ENCODE assay signal across 29 mouse cellular contexts in the genomic region with DNA sequence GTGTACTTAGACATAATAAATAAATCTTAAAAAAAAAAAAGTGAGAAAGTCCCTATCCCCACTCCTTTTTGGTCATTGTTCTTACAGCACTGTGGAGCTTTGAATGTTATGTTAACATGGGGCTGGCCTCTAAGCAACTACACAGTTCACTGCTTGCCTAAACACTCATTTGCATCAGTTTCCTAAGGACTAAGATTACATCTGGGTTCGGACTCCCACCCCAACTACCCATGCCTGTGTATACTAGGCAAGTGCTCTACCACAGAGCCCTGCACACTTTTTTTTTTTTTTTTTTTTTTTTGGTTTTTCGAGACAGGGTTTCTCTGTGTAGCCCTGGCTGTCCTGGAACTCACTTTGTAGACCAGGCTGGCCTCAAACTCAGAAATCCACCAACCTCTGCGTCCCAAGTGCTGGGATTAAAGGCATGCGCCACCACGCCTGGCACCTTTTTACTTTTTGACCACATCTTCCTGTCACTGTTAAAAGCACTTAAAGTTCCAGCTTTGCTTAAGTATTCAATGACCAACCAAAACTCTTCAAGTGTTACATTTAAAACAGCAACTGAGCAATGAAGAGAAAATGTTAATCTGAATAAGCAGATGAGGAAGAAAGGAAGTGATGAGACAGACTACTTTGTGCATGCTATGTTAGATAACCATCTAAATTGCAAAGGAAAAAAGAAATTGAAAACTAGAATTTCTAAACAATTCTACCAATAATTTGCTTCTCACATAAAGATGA. TPM values are rescaled to one million over a fixed set of nuclear protein-coding genes. Genes with fewer than 3 reads are reported as not detected.
A peak's percentile ranks its signal among the peaks of the same experiment; 100 is the strongest.
DNase-seq lines count a peak whose midpoint lies in the region; ATAC-seq lines count a peak whose summit lies in the region.
"Had no signal": no experiment of that assay in that cellular context is flagged by ENCODE, and none has a peak within 500 bp of the region (broad histone marks: within the 10 kb centered on the region; RNA-seq: fewer than 3 reads in every experiment).

No protein-coding gene starts in this region.

- no peaks in the 10 kb centered on the region for H3K9me3 ChIP-seq in kidney, embryonic 14.5 days (ENCODE audit: control insufficient read depth, low read length)
- H3K9me3 ChIP-seq in forebrain, embryonic 12.5 days, result no peaks in the 10 kb centered on the region
- H3K9me3 ChIP-seq: forebrain, embryonic 10.5 days; heart, embryonic 12.5 days; hindbrain, embryonic 10.5 days; limb, embryonic 13.5 days; liver, embryonic 12.5 days had no signal

- H3K4me1 ChIP-seq in kidney, embryonic 14.5 days (ENCODE audit: control insufficient read depth, insufficient read depth, low read length), result no peaks in the 10 kb centered on the region
- H3K4me1 ChIP-seq in forebrain, embryonic 12.5 days, result peaks cover 8% of the 10 kb centered on the region

- WGBS in kidney, embryonic 14.5 days, result 82% methylated on average over 4 of the region's 5 CpGs
- WGBS in forebrain, embryonic 12.5 days, result 93% methylated on average over 5 of the region's 5 CpGs

- no peak overlapping the region for H3K27ac ChIP-seq in kidney, embryonic 14.5 days (ENCODE audit: low read depth, low read length)
- no peak overlapping the region for H3K27ac ChIP-seq in forebrain, embryonic 12.5 days
- H3K27ac ChIP-seq: forebrain, embryonic 10.5 days; gastrocnemius, adult 2 months; hindbrain, embryonic 10.5 days; layer of hippocampus, adult 2 months; limb, embryonic 13.5 days; liver, embryonic 12.5 days had no signal

- H3K4me3 ChIP-seq in kidney, embryonic 14.5 days (ENCODE audit: low read length), result no peak overlapping the region
- H3K4me3 ChIP-seq in forebrain, embryonic 12.5 days (replicated peaks), result no peak overlapping the region
- H3K4me3 ChIP-seq: forebrain, embryonic 10.5 days; gastrocnemius, adult 2 months; heart, embryonic 12.5 days; hindbrain, embryonic 10.5 days; layer of hippocampus, adult 2 months; limb, embryonic 13.5 days; liver, embryonic 12.5 days had no signal

- H3K9ac ChIP-seq in kidney, embryonic 14.5 days (ENCODE audit: low read depth, low read length), result no peak overlapping the region
- H3K9ac ChIP-seq in forebrain, embryonic 12.5 days, result no peak overlapping the region
- H3K9ac ChIP-seq: heart, embryonic 12.5 days; limb, embryonic 13.5 days; liver, embryonic 12.5 days had no signal

- peak; percentile 71; the same call in 1 of the 2 replicates for ATAC-seq in kidney, embryonic 14.5 days (ENCODE audit: low FRiP score, low TSS enrichment)
- ATAC-seq in CD4-positive, CD25-positive, alpha-beta regulatory T cell, adult 4 months, result peak; percentile 38
- ATAC-seq in forebrain, embryonic 12.5 days (ENCODE audit: low FRiP score), result no peak
- ATAC-seq: hindbrain, embryonic 16.5 days; liver, embryonic 12.5 days; Patski had no signal

- no peaks in the 10 kb centered on the region for H3K27me3 ChIP-seq in kidney, embryonic 14.5 days (ENCODE audit: control insufficient read depth, insufficient read depth, low read length)
- no peaks in the 10 kb centered on the region for H3K27me3 ChIP-seq in splenic B cell, adult 2 months (ENCODE audit: control insufficient read depth, insufficient read depth, low read length, poor library complexity, severe bottlenecking)
- no peaks in the 10 kb centered on the region for H3K27me3 ChIP-seq in forebrain, embryonic 12.5 days
- H3K27me3 ChIP-seq: heart, embryonic 12.5 days; limb, embryonic 13.5 days; liver, embryonic 12.5 days; Patski had no signal

- no peaks in the 10 kb centered on the region for H3K36me3 ChIP-seq in kidney, embryonic 14.5 days (ENCODE audit: control insufficient read depth, insufficient read depth, low read length)
- H3K36me3 ChIP-seq in splenic B cell, adult 2 months (ENCODE audit: control insufficient read depth, insufficient read depth, low read length, poor library complexity, severe bottlenecking), result no peaks in the 10 kb centered on the region; the same call in 1 of the 2 replicates
- no peaks in the 10 kb centered on the region for H3K36me3 ChIP-seq in forebrain, embryonic 12.5 days (replicated peaks)
- H3K36me3 ChIP-seq: forebrain, embryonic 10.5 days; limb, embryonic 13.5 days had no signal

- no peak for DNase-seq in kidney, postnatal 4 days
- peak; percentile 54 for DNase-seq in R1 (ENCODE audit: low read depth, low spot score)
- DNase-seq in splenic B cell, adult 2 months (ENCODE audit: low read depth, low spot score), result peak; percentile 71
- no peak for DNase-seq in left cerebral cortex, adult 8-10 months (ENCODE audit: low spot score in 2 of 2)
- DNase-seq: adrenal gland, postnatal 10 days; cerebellum, adult 18-20 months; cerebellum, postnatal 14 days; gastrocnemius, adult 2 months; heart, postnatal 10 days; kidney, adult 11 months; kidney, postnatal 10 days; layer of hippocampus, postnatal 36 days; lung, adult 18-20 months; lung, postnatal 14 days; right cerebral cortex, adult 18-20 months; thymus, postnatal 25 days had no signal

- no peak overlapping the region for H3K4me2 ChIP-seq in kidney, embryonic 14.5 days (replicated peaks; ENCODE audit: low read depth, low read length)
- no peak overlapping the region for H3K4me2 ChIP-seq in forebrain, embryonic 12.5 days
- H3K4me2 ChIP-seq: heart, embryonic 12.5 days; limb, embryonic 13.5 days; liver, embryonic 12.5 days; midbrain, embryonic 11.5 days had no signal

RNA-seq across cellular contexts. Expression of a gene that starts 33.2 kb away (rescaled TPM):
- polyA plus RNA-seq in kidney, embryonic 14.5 days (2014; fragmentation: Nextera tagmentation; extraction: Ambion mirVana), result 106 and 133 TPM in 2 replicates
- 10 to 100 TPM; 64.7 to 67.5 TPM for polyA plus RNA-seq in CD4-positive, CD25-positive, alpha-beta regulatory T cell, adult 4 months (2017; shearing (Covaris generic))
- total RNA-seq in left cerebral cortex, adult 8-10 months (2022), result 10 to 100 TPM; 42.4 to 48.9 (median 47.9) TPM
- polyA plus RNA-seq in forebrain, embryonic 12.5 days (2016; fragmentation: Nextera tagmentation; extraction: Ambion mirVana), result 110 and 117 TPM in 2 replicates

RNA-seq across cellular contexts. Expression of a gene that starts 49.7 kb away (rescaled TPM):
- 0.51 and 0.73 TPM in 2 replicates for polyA plus RNA-seq in kidney, embryonic 14.5 days (2014; fragmentation: Nextera tagmentation; extraction: Ambion mirVana)
- not detected for polyA plus RNA-seq in CD4-positive, CD25-positive, alpha-beta regulatory T cell, adult 4 months (2017; shearing (Covaris generic))
- total RNA-seq in left cerebral cortex, adult 8-10 months (2022), result 1 to 10 TPM; 7.5 to 9.1 (median 7.7) TPM
- polyA plus RNA-seq in forebrain, embryonic 12.5 days (2016; fragmentation: Nextera tagmentation; extraction: Ambion mirVana), result 3.1 and 3.5 TPM in 2 replicates
- total RNA-seq: megakaryocyte progenitor cell, adult 5-6 weeks had no signal

RNA-seq across cellular contexts. Expression of a gene that starts 56.5 kb away (rescaled TPM):
- 0.21 and 0.31 TPM in 2 replicates for polyA plus RNA-seq in kidney, embryonic 14.5 days (2014; fragmentation: Nextera tagmentation; extraction: Ambion mirVana)
- polyA plus RNA-seq in CD4-positive, CD25-positive, alpha-beta regulatory T cell, adult 4 months (2017; shearing (Covaris generic)), result 1 to 10 TPM in 1 of 2 experiments, under 1 TPM in 1; 0.63 to 1.2 TPM
- 100 to 1,000 TPM; 137 to 160 (median 147) TPM for total RNA-seq in left cerebral cortex, adult 8-10 months (2022)
- polyA plus RNA-seq in forebrain, embryonic 12.5 days (2016; fragmentation: Nextera tagmentation; extraction: Ambion mirVana), result 6.2 and 7.3 TPM in 2 replicates
- polyA plus RNA-seq: Patski had no signal

Comparison
In these comparisons a context has a peak if more than half of its experiments do, and no peak if none do; other contexts are left out.
1. DNase-seq: peak in R1 (single experiment) and splenic B cell, adult 2 months (single experiment); none in kidney, postnatal 4 days (0 of 2) and left cerebral cortex, adult 8-10 months (0 of 2).